Mouse (Mus musculus) spleen, postnatal 14 days (tissue): ENCODE data around the gene Setd3.

ENCODE experiments used
- DNase-seq, 2 experiments: peaks; one replicate each; pipeline ENCODE4 v3.0.0; 2021 to 2022; ENCODE audit warnings: low spot score in 2 of 2

Gene Setd3

GRCm38 (mm10) chr12:108179246-108179320, at the start of gene Setd3:
TSS of gene Setd3 (minus strand) at chr12:108179314.
- no peak for DNase-seq

DNA sequence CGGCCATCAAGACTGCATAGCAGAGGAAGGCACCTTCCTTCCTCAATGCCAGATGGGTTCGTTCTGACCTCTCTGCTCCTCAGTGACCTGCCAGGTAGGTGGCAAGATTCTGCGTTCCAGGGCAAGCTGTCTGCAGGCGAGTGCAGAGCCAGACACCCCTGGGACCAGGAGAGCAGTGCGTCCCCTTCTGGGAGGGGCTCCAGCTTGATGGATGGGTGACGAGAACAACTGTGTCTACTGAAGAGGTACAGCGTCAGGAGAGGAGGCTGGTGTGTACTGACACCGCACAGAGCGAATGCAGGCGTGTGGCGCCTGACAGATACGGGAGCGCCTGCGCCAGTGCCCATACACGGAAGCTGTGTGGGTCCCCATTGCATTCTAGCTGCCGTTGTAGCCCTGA, 48.4 kb upstream of the Setd3 start:
- no peak for DNase-seq

- DNase-seq: no peak
Measured at GRCm38 (mm10) chr12:108226941-108227340, 47.8 kb upstream of the Setd3 start.

- DNase-seq: no peak
Measured at GRCm38 (mm10) chr12:108226216-108226615, 47.1 kb upstream of the Setd3 start.

DNA sequence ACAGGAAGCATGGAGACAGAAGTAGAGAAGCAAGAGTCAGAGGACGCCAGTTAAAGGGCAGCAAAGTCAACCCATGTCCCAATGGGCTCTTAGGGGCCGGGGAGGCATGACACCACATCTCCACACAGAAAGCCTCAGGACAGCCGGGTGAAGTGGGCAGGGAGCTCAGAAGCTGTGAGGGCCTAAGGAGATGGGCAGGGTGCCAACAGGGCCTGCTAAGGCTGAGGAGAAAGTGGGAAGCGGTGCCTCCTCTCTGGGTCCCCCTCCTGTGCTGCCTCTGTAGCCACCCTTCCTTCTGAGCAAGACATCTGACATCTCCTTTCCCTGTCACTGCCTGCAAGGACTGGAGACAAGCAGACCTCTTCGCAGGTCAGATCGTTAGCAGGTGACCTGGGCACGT, 46.7 kb upstream of the Setd3 start:
- no peak for DNase-seq

- no peak for DNase-seq
Measured at GRCm38 (mm10) chr12:108223357-108223756, 44.2 kb upstream of the Setd3 start.

GRCm38 (mm10) chr12:108221712-108222111, 42.6 kb upstream of the Setd3 start:
- DNase-seq: no peak

GRCm38 (mm10) chr12:108221206-108221605, 42.1 kb upstream of the Setd3 start:
- no peak for DNase-seq

GRCm38 (mm10) chr12:108220621-108221020, 41.5 kb upstream of the Setd3 start:
- no peak for DNase-seq

DNA sequence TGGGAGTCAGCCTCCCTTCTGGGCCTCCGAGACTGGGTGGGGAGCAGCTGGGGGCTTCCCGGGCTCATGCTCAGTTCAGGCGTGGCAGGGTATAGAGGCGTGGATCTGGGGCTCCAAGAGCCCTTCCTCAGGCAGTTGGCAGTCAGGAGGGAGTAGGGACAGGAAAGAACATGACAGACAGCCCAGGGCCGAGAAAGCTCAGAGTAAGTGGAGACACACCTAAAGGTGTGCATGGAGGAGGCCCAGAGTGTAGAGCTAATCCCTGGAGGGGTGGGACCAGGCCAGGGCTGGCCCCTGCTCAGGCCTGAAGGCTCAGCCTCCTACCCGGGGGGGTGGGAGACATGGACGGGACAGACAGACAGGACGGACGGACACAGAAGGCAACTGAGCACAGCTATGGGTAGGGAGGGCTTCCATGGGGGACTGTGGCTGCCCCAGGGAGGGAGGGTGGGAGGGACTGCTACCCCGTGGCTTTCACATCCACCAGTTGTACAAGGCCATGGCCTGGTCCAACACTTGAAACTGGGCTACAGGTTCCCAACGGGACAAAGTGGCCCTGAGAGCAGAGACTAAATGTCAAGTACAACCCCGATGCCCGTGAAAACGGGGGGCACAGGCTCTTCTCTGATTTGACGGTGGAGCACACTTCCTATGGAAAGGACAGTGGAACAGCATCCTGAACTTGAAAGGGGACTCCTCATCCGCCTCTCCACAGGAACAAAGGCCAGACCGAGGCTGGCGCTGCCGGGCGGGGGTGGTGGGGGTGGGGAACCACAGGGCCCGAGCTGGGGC, 40.9 kb upstream of the Setd3 start:
- DNase-seq: no peak

GRCm38 (mm10) chr12:108219163-108219562, 40.0 kb upstream of the Setd3 start:
- DNase-seq: no peak

DNA sequence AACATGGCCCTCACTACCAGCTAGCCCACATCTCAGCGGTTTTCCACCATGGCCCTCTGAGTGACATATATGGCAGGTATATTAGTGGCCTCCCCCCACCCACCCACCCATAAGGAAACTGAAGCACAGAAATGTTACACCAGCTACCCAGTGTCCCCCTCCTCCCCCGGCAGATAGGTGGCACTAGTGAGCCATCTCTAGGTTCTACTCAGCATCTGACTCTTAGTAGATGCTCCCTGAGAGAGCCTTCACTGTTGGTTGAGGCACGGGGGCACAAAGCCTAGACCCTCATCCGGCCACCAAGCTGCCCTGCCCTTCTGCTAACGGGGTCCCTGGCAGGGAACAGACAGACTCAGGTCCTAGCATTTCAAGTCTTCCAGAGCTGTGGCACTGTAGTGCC, 38.5 kb upstream of the Setd3 start:
- no peak for DNase-seq

GRCm38 (mm10) chr12:108216611-108217370, 37.7 kb upstream of the Setd3 start:
- no peak for DNase-seq

DNA sequence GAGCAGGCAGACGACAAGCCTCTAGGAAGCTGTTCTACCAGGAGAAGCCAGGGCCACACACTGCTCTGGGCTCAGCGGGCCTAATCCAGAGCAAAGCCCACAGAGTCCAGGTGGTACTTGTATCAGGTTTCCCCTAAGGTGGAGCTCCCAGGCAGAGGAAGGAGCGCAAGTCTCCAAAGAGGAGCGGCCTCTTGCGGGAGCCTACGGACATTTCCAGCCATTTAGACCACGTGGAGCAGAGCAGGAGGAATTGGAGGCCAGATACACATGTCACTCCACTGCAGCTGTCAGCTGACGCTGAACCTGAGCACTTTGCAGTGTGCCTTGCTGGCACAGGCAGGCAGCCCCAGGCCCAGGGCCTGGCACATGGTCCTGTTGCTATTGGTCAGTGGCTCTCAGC, 36.0 kb upstream of the Setd3 start:
- no peak for DNase-seq

GRCm38 (mm10) chr12:108213090-108214041, 34.3 kb upstream of the Setd3 start:
- DNase-seq: no peak

DNA sequence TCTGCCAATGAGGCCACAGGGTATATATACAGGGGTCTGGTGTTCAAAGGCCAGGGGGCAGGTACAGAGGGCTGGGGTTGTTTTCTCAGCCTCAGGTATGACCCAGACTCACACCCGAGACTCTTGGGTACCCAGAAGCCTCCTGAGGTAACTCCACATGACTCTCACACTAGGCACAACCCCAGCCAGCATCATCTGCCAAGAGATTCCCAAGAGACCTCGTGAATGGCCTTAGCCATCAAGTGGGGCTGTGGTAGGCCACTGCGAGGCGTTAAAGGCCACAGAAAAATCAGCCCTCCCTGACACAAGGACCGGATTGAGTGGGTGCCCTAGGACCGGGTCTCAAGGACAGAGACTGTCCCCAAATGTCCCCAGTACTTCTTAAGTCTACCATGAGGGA, 33.4 kb upstream of the Setd3 start:
- DNase-seq: no peak

GRCm38 (mm10) chr12:108212071-108212470, 33.0 kb upstream of the Setd3 start:
- no peak for DNase-seq

DNA sequence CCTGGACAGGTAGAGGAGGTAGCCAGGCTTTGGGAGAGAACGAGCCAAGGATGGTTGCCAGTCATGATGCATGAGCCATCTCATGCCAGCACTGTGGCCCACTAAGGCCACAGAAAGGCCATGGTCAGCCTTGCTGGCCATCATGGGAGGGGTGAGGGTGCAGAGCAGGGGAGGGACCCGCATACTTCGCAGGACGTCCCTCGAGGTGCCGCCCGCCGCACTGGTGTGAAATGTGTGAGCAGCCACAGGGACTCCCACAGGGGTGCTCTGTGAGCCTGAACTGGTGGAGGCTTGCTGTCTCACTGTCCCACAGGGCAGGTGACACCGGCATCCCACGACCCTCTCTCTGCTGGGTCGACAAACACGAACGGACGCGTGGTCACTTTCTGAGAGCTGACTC, 31.5 kb upstream of the Setd3 start:
- DNase-seq: no peak

GRCm38 (mm10) chr12:108208726-108209438, 29.8 kb upstream of the Setd3 start:
- peak in 1 of 2 experiments; percentile 34 for DNase-seq

GRCm38 (mm10) chr12:108208216-108208615, 29.1 kb upstream of the Setd3 start:
- no peak for DNase-seq

GRCm38 (mm10) chr12:108206641-108207040, 27.5 kb upstream of the Setd3 start:
- DNase-seq: peak; percentile 34 to 63

GRCm38 (mm10) chr12:108204978-108205377, 25.9 kb upstream of the Setd3 start:
- DNase-seq: no peak
